Mouse (Mus musculus): ENCODE data around the gene Tmem45a2.
"Not testable (repeated sequence)": the region's sequence is repeated elsewhere in the genome, so short reads cannot be mapped to it uniquely, and the experiment has no call there.

Gene Tmem45a2

DNA sequence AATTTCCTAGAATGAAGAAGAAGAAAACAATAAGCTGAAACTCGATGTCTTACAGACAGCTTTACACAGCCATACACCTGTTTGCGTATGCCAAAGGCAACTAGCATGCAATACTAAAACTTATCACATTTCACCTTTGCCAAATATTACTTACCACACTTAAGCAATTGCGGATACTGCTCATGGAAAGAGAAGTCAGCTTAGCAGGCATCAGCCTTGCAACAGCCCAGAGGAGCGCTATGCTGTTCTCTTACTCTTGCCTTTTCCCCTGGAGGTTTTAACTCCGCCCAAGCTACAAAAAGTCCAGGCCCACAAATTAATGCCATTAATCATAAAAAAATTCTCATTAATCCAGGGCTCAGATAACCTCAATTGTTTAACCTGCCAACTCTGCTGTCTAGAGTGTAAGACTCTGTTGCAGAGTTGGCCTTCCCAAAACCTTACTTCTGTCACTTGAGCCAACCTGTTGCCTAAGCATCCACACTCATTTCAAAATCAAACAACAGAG is at the start of gene Tmem45a2:
Gene Tmem45a2, minus strand, starts transcription at position 241 of the 508 bp plus-strand sequence.
- DNase-seq (ENCODE audit: low spot score): no peak

DNA sequence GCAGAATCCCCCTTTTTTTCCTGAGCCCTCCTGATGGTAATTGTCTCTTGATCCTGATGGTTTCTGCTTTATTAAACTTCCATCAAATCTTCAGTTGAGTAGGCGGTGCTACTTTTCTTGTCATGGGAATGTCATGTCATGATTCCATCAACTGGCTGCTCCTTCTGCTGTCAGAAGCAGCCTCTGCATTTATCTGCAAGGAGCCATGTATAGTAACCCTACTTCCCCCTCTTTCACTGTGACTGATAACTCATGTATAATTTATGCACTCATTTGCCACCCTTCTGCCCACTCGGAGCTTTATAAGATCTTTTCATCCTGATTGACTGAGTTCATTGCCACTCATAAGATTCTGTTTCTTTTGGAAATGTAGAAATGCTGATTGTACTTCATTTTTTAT is 46.4 kb upstream of the Tmem45a2 start:
- no peak for DNase-seq (ENCODE audit: low spot score)

DNA sequence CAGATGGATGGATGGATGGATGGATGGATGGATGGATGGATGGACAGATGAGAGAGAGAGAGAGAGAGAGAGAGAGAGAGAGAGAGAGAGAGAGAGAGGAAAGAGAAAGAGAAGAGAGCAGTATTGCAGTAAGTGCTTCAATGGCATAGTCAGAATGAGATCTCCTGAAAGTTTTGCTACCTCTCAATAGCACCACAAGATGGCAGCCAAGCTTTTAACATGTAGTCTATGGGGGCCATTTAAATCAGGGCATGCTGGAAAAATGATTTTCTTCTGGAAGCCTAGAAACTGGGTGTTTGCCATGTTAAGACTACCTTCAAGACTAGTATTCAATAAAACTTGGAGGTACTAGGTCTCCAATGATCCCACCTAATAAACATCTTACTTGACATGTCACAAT is 44.9 kb upstream of the Tmem45a2 start:
- no peak for DNase-seq (ENCODE audit: low spot score)

DNA sequence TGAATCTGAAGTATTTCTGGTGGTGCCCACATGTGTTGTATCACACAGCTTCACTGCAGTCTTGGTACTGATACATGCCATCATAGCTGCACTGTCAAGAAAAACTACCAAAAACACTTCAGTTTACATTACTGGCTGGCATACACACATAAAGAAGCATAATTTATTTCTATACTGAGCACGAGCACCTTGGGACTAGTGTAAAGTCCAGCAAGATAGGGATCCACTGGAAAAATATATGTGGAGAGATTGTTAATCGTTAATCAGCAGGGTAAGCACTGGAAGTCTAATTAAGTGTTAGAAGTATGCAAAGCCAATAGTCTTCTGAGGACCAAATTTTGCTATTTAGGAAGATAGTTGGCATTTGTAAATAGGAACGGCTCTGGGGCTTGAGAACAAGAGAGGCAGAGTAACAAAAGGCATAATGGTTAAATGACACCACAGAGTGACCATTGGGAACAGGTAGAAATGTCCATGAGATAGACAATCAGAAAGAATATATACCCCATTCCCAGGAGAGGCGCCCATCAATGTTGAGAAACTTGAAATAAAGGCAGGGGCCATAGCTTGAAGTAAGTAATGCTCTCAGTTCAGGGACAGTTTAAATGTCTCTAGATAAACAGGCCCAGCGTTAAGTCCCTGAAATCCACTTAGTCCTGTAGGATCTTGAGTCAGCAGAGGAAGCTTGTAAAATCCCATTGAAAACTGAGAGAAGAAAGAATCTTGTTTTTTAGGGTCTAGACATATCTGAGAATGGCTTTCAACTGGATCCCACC is 35.2 kb upstream of the Tmem45a2 start:
- no peak for DNase-seq (ENCODE audit: low spot score)

DNA sequence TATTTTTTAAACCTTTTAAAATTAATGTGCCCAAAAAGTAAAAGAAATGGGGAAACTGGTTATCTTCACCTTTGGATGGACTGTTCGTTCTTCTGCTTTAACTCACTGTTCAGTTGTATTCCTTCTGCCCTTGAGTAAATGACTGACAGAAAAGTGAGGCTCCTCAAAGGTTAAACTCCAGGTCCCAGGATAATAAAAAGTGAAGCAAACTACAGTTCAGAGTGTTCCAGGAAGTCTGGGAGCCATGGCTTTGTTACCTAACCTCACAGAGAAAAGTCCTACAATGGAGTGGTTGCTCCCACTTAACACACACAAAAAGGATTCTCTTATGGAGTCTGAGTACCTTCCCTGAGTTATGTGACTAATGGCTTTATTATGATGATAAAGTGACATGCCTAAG is 30.0 kb upstream of the Tmem45a2 start:
- DNase-seq (ENCODE audit: low spot score): no peak

DNA sequence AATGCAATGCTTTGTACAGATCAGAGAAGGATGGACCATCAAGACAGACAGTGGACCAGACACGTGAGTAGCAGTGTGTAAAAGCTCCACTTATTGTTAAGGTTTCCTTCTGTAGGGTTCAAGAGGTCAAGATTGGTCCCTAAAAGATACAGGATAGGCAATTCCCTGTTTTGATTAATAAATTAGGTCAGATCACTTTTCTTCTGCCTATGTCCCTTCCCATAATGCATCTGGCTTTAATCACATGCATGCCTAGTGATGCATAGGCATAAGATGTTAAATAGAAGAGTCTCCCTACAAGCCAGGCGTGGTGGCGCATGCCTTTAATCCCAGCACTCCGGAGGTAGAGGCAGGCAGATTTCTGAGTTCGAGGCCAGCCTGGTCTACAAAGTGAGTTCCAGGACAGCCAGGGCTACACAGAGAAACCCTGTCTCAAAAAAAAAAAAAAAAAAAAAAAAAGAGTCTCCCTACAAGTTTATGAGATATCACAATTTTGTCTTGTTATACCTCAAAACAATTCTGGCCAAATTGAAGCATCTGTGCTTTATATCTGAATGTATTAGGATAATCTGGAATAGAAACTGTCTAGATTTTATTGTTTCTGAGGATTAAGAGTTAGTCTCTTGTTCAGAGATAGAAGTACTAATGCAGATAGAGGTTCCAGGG is 28.5 kb upstream of the Tmem45a2 start:
- no peak for DNase-seq (ENCODE audit: low spot score)

DNA sequence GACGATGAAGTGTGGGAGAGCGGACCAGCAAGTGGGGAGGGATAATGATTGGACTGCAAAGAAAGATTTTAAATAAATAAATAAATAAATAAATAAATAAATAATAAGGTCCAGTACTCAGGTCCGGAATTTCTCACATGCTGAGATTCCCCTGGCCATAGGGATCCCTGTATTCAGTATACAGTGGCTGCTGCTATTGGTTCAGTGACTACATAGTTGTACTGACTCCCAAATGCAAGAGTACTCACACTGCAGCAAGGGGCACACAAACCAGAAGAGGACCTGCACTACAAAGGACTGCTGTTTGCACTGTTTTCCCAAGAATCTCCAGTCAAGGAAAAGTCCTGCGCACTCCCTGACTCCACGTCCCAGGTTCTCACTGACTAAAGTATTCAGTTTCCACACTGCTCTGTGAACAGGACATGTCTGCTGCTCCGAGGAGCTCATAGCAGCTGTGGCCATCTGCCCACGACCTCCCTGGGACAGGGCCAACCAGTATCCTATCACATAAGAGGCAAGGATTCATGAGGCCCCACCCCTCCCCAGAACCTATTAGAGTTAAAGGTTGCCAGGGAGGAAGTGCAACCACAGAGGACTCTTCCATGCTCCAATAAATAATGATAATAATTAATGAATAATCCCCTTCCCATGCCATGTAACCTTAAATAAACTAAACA is 27.4 kb upstream of the Tmem45a2 start:
- DNase-seq (ENCODE audit: low spot score): peak; percentile 9

DNA sequence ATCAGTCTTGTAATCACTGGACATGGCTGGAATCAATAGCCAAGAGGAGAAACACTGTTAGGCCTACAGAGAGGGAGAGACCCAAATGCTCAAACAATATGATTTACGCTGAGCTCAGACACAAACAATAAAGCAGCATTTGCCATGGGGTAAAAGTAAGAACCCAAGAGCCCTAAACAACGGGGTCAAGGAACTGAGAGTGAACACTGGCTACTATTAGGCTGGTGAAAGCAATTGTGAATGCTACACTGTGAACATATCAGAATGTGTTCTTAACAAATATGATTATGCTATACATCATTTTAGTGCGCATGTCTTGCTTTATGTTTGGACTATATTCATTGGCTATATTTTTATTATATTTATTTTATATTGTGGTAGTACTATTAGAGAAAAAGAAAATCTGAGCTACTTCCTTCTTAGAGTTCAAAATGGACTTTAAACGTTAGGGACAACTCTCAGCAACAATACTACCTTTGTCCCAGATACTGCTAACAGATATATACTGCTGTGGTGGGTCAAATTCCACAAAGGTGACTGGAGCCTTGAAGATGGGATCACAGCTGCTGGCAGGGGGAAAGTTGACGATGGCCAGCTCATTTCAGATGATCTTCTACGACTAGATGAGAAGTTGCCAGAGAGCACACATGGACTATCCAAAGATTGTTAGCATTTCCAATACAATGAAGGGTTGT is 21.9 kb upstream of the Tmem45a2 start:
- DNase-seq (ENCODE audit: low spot score): no peak

DNA sequence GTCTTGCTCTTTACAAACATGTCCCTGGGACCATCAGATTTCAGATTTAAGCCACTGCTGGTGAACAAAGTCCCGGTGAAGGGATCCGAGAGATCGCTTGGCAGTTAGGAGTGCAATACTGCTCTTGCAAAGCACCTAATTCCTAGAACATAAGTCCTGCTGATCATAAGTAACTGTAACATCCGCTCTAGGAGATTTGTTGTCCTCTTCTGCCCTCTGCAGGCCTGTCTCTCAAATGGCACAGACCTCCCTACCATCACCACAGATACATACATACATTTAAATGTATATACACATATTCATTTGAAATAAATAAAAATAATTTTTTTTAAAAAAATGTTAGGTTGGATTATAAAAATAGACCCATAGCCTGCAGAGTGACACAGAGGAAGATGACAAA is 21.3 kb upstream of the Tmem45a2 start:
- DNase-seq (ENCODE audit: low spot score): peak; percentile 9

DNA sequence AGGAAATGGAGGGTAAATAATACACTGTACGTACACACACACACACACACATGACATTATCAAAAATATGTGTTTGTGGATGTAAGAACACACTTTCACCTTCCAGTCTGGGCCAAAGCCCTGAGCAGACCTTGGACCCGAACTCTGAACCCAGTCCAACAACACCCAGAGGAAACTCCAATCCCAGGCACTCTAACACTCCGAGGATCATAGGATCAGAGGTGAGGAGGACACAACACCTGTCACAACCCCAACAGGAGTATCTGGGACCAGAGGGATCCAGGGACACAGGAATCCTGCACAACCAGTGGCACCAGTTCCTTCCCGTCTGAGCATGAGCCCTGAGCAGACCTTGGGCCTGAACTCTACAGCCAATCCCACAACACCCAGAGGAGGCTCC is 8.4 kb upstream of the Tmem45a2 start:
- DNase-seq (ENCODE audit: low spot score): no peak

DNA sequence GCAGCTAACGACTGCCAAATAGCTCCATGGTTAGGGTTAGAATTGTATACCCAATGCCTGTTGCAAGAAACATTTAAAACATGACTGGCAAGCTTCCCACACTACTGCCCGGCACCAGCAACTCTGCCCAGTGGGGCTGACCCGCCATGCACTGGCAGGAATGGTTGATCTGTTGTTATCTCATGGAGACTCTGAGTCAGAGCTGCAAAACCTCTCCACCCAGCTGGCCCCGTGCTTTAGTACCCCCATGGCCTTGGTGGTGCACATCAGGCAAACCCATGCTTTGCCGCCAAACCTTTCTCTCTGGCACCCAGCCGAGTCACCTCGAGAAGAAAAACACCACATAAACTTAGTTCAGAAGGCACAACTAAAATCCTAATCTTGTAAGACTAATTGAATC is 4.8 kb upstream of the Tmem45a2 start:
- DNase-seq (ENCODE audit: low spot score): peak; percentile 38

DNA sequence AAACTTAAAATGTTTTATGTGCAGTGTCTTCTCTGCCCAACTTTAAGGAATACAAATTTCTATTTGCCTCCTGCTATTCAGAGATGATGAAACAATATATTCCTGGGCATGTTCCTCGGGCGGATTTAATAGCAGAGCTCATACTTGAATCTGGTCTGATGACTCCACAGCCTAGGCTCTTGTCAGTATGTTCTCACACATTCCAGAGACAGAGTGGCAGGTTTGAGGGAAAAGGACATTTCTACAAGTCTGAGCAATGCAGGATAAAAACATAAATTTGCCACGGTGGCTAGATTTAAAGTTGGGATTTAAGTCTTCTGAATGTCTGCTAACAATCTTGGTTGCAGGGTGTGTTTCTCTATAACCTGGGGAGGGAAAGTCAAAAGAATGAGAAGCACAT is 9.1 kb downstream of the Tmem45a2 start:
- DNase-seq (ENCODE audit: low spot score): no peak

DNA sequence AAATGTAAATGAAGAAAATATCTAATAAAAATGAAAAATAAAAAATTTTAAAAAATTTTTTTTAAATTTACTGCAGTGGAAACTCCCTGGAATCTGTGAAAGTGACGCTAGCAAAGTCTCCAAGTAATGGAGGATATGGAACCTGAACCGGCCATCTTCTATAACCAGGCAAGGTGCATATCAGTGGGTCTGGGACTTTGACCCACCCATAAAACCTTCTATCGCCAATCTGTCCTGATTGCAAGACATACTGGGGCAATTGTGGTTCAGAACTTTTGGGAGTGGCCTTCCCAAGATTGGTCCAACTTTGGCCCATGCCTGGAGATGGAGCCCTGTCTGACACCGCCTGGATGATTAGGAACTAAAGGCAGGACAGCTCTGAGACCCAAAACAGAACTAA is 14.2 kb downstream of the Tmem45a2 start:
- DNase-seq (ENCODE audit: low spot score): no peak

DNA sequence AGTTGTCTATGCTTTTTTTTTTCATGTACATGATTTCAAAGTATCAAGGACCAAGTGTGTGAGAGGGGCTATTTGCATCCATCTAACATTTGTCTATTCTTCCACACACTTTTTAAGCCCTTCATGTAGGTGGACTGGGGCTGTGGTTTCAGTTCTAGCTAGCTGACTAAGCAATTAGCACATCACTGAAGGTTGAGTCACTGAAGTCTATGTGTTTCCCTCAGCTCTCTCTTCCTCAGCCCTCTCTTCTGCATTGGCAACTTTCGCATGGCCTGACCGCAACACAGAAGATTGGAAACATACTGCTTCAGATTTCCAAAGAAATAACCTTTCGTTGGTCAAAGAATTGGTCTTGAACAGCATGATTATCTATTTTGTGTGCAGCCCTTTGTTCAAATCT is 21.2 kb downstream of the Tmem45a2 start:
- no peak for DNase-seq (ENCODE audit: low spot score)

DNA sequence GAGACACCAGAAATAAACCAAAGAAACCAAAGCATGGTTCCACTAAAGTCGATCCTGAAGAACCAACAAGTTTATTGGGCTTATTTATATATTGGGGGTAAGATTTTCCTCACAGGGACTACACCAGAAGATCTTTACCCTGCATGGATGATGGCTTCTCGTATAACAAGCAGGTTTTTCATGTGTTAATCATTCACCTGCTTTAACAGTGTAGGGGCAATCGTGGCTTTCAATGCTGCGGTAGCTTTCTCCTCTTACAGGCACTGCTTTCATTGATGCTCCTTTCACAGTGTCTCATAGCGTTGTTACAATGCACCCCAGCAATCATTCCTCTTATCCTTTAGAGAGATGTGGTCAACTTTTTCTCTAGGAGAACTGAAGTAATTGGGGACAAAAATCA is 32.6 kb downstream of the Tmem45a2 start:
- DNase-seq (ENCODE audit: low spot score): no peak

DNA sequence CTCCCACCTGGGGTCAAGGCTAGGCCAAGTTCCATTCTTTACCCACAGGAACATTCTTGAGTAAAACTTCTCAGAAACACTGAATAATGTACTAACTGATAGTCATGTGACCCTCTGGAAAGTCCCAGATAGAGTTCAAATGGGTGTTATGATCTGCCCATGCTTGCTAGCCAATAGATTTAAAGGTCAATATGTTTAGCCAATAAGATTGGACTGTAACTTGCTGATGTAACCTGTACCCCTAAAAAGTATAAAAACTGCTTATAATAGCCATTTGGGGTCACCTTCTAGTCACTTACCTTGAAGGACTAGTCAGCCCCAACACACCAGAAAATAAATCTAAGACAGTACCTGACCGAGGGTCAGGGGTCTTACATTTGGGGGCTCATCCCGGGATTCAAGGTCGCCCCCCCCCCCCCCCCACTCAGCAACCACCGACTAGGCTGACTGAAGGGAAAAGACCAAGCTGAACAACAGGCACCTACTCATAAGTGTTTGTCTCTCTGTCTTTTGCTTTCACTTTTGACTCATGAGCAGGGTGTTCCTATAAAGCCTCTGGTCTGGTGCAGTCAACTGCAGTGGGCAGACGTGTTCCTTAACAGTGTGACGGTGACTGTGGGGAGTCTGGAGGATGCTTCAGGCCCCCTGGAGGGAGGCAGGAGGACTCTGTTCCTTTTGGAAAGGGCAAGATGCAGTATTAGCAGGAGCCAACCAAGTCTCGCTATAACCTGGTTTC is 40.9 kb downstream of the Tmem45a2 start:
- DNase-seq (ENCODE audit: low spot score): no peak

DNA sequence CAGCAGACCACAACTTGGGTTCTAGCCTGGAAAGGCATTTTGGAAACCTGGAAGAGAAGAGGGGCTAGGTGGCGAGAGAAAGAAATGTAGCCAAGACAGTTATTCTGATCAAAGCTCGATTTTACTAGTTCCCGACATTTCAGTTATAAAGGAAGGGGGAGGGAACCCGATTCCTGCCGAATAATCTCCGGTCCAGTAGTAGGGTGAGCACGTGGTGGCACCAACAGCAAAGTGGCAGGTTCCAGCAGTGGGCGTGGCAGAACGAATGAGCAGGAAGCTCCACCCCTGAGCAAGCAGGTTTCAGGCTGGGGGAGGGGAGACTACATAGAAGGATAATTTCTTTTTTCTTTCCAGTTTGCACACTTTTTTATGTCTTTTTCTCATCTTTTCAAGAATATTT is 72.9 kb downstream of the Tmem45a2 start:
- DNase-seq (ENCODE audit: low spot score): not testable (repeated sequence)
